Mouse (Mus musculus) right cerebral cortex, postnatal 10 days (tissue): ENCODE measurements at regions not wholly inside any gene's neighbourhood (a gene's known extent, or its start where the extent isn't known, plus 50 kb on each side); places are given as distances from the start of the nearest gene placed in this dataset.

ENCODE experiments used
- DNase-seq, 2 experiments: peaks; one replicate each; pipeline ENCODE4 v3.0.0; 2021; ENCODE audit warnings: low spot score in 2 of 2

GRCm38 (mm10) chr8:90192856-90193255 is 155.3 kb downstream of the Tox3 start:
- DNase-seq = no peak

- DNase-seq = no peak
Measured at GRCm38 (mm10) chr8:90182807-90183206, 165.3 kb downstream of the Tox3 start.

GRCm38 (mm10) chr8:90176771-90177170 is 171.4 kb downstream of the Tox3 start:
- DNase-seq = no peak

GRCm38 (mm10) chr8:90176335-90176734 is 171.8 kb downstream of the Tox3 start:
- DNase-seq = no peak

- no peak for DNase-seq
Measured at GRCm38 (mm10) chr8:90166639-90167038, 181.5 kb downstream of the Tox3 start.

DNA sequence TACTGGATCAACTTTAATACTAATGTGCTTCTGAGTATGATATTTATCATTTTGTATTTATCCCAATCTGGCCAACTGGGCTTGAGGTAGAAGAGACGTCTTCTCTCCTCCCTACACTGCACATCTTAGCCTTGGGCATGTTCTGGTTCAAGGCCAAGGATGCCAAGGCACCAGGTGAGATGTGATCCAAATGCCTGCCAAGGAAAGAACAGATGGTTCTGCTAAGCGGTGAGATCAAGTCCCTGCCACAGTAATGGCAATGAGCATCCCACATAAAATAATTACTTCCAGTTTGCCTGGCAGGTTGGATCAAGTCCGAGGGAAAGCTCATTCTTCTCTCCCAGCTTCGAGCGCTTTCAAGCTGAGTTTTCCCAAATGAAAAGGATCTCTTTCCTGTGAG is 196.7 kb downstream of the Tox3 start:
- no peak for DNase-seq

DNA sequence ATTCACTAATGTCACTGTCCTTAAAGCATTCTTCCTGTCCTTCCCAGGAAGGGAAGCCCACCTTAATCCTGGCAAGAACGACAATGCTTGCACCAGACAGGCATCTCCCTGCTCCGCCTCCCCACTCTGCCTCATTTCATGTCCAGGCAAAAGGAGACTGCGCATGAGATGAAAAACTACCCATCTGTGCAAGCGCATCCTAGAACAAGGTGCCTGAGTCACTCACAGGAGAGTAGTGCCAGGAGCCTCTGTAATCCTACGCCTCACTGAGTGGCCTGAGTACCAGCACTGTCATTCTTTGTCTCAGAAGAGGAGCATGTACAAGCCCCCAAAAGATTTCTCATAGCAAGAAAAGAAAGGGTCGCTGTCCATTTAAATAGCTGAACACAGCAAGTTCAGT is 198.2 kb downstream of the Tox3 start:
- no peak for DNase-seq

GRCm38 (mm10) chr8:90134626-90135025 is 213.5 kb downstream of the Tox3 start:
- DNase-seq = no peak

DNA sequence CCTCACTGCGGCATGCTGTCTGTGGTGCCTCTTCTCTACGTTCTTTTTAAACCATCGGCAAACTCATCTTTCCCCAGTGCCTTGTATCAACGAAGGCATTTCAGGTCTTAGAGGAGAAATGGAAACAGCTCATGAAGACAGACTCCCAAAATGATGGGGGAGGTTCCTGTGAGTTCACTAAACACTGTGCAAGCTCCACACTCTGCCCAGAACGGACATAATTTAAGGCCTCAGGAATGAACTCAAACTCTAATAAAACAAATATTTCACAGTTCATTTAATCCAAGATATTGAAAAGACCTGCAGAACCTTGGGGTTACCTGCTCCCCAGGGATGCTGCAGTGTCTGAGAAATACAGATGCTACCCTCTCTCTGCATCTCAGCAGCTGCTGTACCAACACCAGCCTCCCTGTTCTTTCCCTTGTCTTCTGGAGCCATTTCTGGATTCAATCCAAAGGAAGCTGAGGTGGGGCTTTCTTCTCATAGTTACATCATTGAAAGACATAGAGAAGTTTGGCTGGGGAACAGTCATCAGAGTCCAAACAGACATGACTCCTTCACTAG is 217.4 kb downstream of the Tox3 start:
- DNase-seq = no peak

GRCm38 (mm10) chr8:90125426-90125825 is 222.7 kb downstream of the Tox3 start:
- no peak for DNase-seq

DNA sequence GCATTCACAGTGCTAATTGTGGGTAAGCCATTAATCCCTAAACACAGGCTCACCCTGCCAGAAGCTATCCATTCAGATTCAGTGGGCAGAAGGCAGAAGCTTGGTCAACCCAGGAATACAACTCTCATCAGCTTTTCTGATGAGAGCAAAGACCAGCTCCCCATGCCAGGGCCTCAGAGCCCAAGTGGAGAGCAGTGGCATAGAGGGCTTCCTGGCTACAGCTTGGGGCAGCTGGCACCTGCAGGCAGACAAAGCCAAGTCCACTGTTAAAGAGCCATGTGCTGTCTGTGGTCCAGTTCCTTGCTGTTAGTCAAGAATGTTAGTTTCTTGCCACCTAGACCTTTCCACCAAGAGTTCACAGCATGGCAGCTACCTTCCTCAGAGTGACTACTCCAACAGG is 225.0 kb downstream of the Tox3 start:
- no peak for DNase-seq

DNA sequence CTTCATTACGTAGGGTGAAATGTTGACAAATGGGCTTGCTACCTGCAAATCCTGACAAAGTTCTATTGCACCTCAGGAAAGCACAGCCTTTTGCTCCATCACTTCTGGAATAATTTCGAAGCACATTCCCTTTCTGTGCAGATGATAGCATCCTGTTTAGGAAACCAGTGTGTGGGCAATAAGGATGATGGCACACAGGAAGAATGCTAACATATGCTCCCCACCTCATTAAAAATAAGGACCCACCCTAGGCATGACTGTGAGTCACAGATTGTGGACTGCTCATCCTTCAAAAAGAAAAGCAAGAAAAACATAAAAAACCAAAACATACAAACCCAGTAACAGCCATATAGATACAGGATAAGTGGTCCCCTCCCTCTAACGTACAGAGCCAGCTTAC is 226.2 kb downstream of the Tox3 start:
- DNase-seq = no peak

DNA sequence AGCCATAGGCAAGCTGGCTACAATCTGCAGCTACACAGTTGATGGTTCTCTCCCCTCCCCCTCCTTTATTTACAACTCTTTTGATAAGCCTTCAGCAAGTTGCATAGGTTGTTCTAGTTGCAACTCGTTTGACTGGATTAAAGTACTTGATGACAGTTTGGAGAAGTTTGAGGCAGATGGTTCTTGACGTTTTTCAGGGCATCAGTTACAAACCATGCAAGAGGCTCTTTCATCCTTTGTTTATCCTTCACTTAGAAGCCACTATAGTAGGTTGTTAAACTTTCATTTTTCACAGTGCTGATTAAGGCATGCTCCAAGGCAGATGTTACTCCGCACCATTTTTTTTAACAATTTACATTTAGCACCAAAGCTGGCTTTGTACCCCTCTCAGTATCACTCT is 227.1 kb downstream of the Tox3 start:
- DNase-seq = no peak

- DNase-seq = peak; percentile 25 to 38
Measured at GRCm38 (mm10) chr8:90115436-90115835, 232.7 kb downstream of the Tox3 start.

GRCm38 (mm10) chr8:90100509-90100908 is 247.6 kb downstream of the Tox3 start:
- DNase-seq = peak in 1 of 2 experiments; percentile 24

DNA sequence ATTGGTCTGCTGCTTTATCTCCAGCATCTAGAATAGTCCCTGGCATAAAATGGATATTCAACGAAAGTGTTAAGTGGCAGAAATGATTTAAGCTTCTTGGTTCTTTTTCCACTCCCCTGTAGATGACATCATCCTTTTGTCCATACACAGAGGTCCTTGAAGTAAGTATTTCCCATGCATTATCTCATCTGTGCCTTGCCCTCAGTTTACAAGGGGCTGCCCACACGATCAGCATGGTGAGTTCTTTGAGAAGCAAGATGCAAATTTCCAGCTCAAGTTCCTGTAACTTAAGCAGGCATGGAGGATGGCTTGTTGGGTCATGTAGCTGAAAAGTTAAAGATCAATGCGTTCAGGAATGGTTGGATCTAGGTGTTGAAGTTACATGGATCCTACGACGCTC is 265.5 kb downstream of the Tox3 start:
- no peak for DNase-seq

DNA sequence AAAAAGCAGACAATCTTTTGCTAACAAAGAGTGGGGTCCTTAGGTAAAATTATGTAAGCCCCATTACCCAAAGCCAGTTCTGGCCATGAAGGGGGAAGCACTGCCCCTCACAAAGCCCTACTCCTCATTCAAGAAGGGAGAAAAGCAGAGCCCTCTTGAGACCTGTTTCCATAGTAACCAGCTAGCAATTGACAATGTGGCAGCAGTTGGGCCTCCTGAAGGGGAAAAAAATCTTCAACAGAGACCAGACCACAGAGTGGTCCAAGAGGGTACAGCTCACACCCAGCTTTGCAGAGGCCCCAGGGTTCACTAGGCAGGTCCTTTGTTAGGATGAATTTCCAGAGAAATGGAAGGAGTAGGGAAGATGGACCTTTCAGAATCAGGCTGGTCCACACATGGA is 271.8 kb downstream of the Tox3 start:
- DNase-seq = peak in 1 of 2 experiments; percentile 35

DNA sequence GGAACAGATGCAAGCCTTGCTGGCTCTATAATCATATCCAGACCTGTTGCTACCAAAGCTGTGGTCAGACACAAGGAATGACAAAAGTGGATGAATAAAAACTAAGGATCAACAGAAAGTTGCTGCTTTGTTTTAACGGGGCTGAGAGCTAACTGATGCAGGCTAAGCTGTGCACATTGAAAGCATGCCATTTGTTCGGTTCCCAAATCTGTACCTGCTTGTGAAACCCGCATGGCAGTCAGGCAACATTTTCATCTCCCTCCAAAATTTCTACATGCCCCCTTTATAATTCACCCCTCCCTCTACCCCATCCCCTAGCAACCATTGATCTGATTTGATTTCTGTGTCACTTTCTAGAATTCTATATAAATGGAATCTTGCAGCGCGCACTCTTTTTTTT is 272.3 kb downstream of the Tox3 start:
- DNase-seq = no peak

DNA sequence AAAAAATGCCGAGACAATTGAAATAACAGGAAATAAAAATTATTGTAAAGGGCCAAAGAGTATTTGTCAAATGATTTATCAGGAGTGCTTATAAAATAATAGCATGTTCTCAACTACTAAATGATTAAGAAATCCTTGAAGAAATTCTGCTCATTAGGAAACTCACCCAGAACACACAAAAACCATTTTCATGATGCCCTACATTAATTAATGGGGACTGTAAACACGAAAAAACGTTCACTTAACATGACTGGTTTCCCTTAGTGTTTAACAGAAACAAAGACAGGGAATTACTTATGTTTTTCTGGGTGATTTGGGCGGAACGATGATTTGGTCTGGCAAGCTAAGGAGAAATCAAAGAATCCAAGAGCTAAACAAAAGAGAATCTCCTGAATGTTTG is 278.1 kb downstream of the Tox3 start:
- no peak for DNase-seq

DNA sequence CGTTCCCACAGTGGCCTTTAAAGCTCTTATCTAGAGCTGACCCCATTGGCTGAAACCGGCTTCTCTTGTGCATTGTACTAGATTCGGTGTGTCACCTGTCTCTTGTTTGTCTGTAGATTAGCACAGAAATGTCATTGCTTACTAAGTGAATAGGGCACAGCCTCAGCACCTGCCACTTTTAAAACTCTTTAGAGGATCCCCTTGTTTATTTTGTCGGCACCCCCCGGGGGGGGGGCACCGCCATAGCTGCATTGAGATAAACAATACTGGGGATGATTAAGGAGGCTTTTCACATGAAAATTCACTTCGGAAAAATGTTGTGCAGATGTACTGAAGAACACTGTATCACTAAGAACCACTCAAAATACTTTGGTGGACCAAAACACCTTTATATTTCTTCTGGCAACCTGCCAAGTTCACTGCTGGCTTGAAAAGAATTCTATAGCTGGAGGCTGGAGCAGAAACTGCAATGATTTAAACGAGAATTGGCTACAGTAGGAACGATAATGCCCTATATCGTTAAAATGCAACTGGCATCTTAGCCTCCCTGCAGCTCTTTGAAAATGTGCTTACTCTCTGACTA is 278.6 kb downstream of the Tox3 start:
- peak in 1 of 2 experiments; percentile 20 for DNase-seq

GRCm38 (mm10) chr8:90068441-90068840 is 279.7 kb downstream of the Tox3 start:
- peak in 1 of 2 experiments; percentile 1 for DNase-seq

DNA sequence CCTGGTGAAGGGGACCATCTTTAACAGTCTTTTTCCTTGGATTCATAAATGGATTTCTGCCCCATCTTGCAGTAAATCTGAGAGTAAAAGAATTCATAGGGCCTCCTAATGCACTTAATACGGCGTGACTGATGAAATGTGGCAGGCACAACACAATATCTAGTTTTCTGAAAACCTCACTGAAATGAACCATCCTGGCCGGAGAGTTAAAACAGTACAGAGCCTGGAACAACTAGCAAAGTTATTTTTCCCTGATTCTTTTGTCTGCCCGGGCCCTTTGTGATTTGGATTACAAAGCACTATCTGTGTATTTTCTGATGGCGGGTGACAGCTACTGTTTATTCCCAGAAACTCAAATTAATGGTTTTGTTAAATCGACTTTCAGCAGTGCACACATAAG is 283.8 kb downstream of the Tox3 start:
- DNase-seq = no peak

- DNase-seq = no peak
Measured at GRCm38 (mm10) chr8:90063291-90063690, 284.9 kb downstream of the Tox3 start.

GRCm38 (mm10) chr8:90058631-90059166 is 289.4 kb downstream of the Tox3 start:
- no peak for DNase-seq
